Mouse (Mus musculus): Measurements from ENCODE around the gene Dop1b.
"Not testable (repeated sequence)": the region's sequence is repeated elsewhere in the genome, so short reads cannot be mapped to it uniquely, and the experiment has no call there.

DNA sequence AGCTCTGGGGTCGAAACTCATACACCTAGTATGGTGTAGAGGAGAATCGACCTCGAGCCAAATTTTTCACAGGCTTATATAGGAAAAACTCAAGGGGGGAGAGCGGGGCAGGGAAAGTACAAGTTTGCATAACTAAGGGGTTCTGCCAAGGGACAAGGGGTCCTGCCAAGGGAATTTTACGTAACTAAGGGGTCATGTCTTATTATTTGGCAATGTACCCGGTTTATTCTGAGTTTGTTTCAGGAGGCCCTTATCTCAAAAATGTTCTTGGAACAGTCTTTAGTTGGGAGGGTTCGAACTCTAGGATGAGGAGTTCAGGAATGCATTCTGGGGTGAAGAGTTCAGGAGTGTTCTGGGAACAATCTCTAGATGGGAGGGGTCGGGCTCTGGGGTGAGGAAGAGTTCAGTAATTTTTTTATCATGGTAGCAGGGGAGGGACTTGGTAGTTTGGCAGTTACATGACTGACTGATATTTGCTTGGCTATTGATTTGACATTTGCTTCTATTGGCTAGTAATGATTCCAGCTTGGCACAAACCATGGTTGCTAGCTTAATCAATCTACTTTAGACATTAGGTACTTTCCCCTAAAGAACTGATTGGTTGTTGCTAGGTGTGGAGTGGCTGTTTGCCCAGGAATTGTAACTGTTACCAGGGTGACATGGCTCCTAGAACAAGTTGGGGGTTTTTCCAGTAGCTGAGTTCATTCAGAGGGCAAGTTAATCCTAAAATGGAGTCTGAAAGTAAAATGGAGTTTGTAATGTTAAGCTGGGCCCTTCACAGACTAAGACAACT lies 110.9 kb downstream of the Dop1b start:
- not testable (repeated sequence) for TF ChIP-seq CTCF (IDR thresholded peaks at IDR 0.05; ENCODE audit: low read depth, low read length); POLR2A (IDR thresholded peaks at IDR 0.05; ENCODE audit: borderline replicate concordance, low read depth, low read length)
